Mouse (Mus musculus): ENCODE data around the gene Igfbp7. TPM values are rescaled to one million over a fixed set of nuclear protein-coding genes. Genes with fewer than 3 reads are reported as not detected.

The Igfbp7 gene
- polyA plus RNA-seq, 1 experiment from 2014 or later = 63.4 TPM

DNA sequence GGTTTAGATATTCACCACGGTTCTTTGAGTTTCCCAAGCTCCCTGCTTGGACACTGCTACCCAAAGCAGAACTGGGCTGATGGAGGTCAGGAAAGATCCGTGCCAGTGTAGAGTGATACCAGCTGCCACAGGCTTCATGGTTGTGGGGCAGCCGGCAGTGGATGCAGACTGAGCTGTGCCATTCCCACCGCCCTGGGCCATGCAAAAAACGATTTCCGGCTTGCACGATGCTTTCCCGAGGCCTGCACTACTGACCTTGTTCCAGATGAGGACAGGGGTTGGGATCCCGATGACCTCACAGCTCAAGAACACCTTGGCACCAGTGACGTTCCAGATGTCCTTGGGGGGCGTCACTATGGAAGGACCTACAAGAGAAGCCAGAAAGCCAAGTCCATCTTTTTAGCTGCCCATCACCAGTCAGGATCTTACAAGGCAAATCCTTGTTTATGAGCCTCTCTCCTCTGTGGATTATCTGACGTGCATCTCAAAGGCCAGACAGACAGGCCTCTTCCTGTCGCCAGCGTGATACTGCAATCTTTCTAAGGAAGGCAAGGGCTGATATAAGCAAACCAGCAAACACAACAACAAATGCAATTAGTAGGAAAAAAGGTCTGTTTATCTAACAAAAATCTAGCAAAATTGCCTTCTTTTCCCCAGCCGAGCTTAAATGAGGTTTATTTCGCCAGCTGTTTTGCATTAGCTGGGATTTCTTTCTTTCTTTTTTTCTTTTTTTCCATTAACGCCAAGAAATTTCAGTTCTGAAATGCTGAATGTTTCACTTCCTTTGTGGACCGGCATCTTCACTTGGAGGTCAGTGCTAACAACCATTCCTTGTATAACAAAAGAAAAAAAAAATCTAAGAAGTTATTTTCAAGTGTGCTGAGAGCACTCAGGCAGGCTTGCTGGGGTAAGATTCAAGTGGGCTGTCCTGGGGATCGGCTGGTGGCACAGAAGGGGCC is 52.3 kb downstream of the Igfbp7 start:
- Histone ChIP-seq H3K27ac (no peak overlapping the region), H3K4me2 (no peak overlapping the region), H3K4me1 (peaks cover 15% of the 10 kb centered on the region), H3K4me3 (no peak overlapping the region), H3K9ac (no peak overlapping the region), H3K27me3 (replicated peaks) (0 out of 2 replicates have a peak, but pooled peaks cover 5% of the 10 kb centered on the region), H3K9me3 (no peaks in the 10 kb centered on the region), H3K36me3 (replicated peaks) (no peaks in the 10 kb centered on the region)
- ATAC-seq (replicated peaks) = no peak
- 78% methylated on average over 19 of the region's 19 CpGs for WGBS

DNA sequence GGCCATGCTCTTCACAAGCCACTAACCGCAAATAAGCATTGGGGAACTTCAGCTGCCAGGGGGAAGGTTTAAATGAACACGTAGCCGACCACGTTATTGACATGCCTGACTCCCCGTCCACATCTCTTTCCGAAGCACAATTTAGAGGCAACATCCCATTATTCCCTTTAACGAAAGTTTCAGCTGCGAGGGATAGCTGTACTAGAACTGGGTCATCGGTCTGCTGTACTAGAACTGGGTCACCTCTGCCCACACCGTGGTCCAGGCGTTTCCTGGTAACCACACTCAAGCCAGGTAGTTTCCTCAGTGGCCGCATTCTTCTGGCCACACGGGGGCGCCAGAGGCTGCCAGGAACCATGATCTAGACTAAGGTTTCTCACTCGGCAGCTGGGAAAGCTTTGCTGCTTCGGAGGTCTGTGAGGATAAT is 53.5 kb downstream of the Igfbp7 start:
- H3K36me3 ChIP-seq (replicated peaks) = peaks cover 6% of the 10 kb centered on the region; the same call in 1 of the 2 replicates
- WGBS = 3% methylated on average over 16 of the region's 16 CpGs
- no peak overlapping the region for H3K9ac ChIP-seq

DNA sequence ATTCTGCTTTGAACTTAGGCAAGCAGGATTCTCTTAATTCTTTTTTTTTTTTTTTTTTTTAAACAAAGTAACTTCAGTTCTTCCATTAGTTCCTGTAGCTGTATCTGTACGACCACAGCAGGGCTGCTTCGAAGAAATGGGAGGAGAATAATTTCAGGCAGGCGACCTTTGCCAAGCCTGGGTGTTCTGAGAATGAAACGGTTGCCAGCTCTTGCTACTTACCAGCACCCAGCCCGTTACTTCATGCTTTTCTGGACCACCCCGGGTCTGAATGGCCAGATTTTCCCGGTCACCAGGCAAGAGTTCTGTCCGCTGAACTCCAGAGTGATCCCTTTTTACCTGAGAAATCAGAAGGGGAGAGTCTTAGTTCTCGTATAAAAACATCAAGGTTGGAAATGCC is 56.1 kb downstream of the Igfbp7 start:
- Histone ChIP-seq H3K4me1 (peaks cover 5% of the 10 kb centered on the region; the same call in 1 of the 2 replicates), H3K4me2 (no peak overlapping the region), H3K36me3 (replicated peaks) (peaks cover 29% of the 10 kb centered on the region), H3K9me3 (no peaks in the 10 kb centered on the region), H3K9ac (no peak overlapping the region), H3K27me3 (replicated peaks) (no peaks in the 10 kb centered on the region), H3K4me3 (no peak overlapping the region), H3K27ac (no peak overlapping the region)
- no peak for ATAC-seq (replicated peaks)
- WGBS = 75% methylated on average over 9 of the region's 9 CpGs

More for the DNA sequence above, 53.5 kb downstream of the Igfbp7 start:
- Histone ChIP-seq H3K4me3 (peak overlapping the region; percentile 26), H3K27ac (no peak overlapping the region), H3K4me1 (peaks cover 15% of the 10 kb centered on the region), H3K9me3 (no peaks in the 10 kb centered on the region), H3K27me3 (replicated peaks) (0 out of 2 replicates have a peak, but pooled peaks cover 5% of the 10 kb centered on the region), H3K4me2 (peak overlapping the region; percentile 50)
- peak; percentile 75 for ATAC-seq (replicated peaks)

DNA sequence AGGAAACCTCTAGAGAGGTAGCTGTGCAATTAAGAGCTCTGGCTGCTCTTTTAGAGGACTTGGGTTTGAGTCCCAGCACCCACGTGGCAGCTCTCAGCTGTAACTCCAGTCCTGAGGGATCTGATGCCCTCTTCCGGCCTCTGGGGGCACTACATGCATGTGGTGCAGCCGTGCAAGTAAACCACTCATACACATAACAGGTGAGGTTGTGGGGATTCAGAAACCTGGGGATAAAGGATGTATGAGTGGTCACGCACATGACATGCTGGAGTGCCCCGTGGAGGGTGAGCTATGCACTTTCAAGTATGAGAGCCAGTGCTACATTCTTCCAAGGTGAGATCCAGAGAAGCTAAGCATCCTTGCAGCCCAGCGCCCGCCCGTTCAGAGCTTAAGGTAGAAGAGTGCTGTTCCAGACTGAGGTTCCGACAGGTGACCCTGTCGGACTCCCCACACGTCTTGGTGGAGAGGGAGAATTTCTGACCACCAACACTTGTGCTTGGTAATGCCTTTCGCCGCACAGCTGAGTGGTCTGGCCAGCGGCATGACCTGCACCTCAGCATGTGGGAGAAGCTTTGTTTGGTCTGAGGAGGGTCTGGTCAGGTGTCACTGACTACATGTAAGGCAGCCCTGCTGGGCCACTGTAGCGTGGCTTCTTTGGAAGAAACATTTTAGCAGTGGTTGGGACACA is 57.7 kb downstream of the Igfbp7 start:
- WGBS = 95% methylated on average over 15 of the region's 15 CpGs
- H3K36me3 ChIP-seq (replicated peaks) = peaks cover 34% of the 10 kb centered on the region
- no peak overlapping the region for H3K9ac ChIP-seq
- H3K4me1 ChIP-seq = peaks cover 5% of the 10 kb centered on the region; the same call in 1 of the 2 replicates
- no peaks in the 10 kb centered on the region for H3K27me3 ChIP-seq (replicated peaks)
- no peaks in the 10 kb centered on the region for H3K9me3 ChIP-seq
- no peak overlapping the region for H3K4me3 ChIP-seq
- no peak for ATAC-seq (replicated peaks)
- no peak overlapping the region for H3K27ac ChIP-seq
- H3K4me2 ChIP-seq = no peak overlapping the region

DNA sequence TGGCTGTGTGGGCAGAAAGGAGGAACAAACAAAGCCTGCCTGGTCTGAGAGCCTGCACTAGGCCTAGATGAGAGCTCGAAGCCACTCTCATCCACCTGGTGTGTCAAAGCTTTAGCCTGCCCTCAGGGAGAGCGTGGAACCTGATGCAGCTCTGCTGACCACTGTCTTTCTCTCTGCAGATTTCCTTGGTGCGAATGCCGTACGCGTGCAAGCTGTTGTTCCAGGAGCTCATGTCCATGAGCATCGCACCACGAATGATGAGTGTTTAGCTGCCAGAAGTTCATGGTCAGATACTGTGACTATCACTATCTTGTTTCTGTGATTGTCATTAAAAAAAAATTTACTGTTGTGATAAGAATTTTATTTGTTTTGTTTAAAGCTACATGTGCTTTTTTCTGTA is 58.9 kb downstream of the Igfbp7 start:
- peaks cover 42% of the 10 kb centered on the region for H3K36me3 ChIP-seq (replicated peaks)
- H3K4me1 ChIP-seq = no peaks in the 10 kb centered on the region
- no peak overlapping the region for H3K4me3 ChIP-seq
- H3K9me3 ChIP-seq = no peaks in the 10 kb centered on the region
- H3K27me3 ChIP-seq (replicated peaks) = no peaks in the 10 kb centered on the region
- 96% methylated on average over 8 of the region's 8 CpGs for WGBS
- H3K9ac ChIP-seq = no peak overlapping the region
- H3K4me2 ChIP-seq = no peak overlapping the region
- H3K27ac ChIP-seq = no peak overlapping the region
- no peak for ATAC-seq (replicated peaks)

DNA sequence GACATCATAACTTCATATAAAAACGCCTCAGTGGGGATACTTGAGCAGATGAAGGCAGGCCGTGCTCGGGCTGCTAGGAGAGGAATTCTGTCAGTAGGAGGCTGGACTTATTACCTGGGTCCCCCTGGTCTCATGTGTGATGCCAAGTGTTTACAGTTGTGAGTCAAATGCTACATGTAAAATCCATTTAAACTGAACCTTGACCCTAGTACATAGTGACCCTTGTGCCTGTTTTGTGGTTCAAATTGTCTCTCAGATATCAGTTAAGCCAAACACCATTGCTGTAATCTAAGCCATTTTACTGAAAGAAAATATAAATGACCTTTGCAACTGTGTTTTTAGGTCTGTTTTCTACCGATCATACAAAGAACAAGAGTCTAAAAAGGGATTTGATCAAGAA is 67.8 kb downstream of the Igfbp7 start:
- Histone ChIP-seq H3K4me1 (no peaks in the 10 kb centered on the region), H3K9me3 (no peaks in the 10 kb centered on the region), H3K36me3 (replicated peaks) (peaks cover 57% of the 10 kb centered on the region), H3K4me3 (no peak overlapping the region), H3K27ac (no peak overlapping the region), H3K27me3 (replicated peaks) (no peaks in the 10 kb centered on the region), H3K4me2 (no peak overlapping the region), H3K9ac (no peak overlapping the region)
- WGBS = 93% methylated on average over 4 of the region's 4 CpGs
- ATAC-seq (replicated peaks) = no peak

DNA sequence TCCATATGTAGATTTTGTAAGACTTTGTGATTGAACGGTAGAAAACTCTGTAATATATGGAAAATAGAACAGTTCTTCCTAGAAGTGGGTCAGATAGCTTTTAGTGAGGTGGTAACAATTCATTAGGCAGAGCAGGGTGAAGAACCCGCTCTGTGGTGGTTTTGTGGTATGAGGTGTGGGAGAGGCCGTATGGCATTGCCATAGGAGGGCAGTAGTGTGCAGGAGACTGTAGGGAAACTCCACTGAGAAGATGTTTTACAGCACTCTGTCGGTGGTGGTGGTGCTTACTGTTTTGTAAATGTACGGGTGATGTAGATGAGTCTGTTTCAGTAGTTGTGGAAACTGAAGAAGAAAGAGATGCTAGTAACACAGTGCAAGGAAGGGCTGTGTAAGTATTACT is 77.7 kb downstream of the Igfbp7 start:
- no peaks in the 10 kb centered on the region for H3K4me1 ChIP-seq
- H3K4me2 ChIP-seq = no peak overlapping the region
- H3K9me3 ChIP-seq = no peaks in the 10 kb centered on the region
- no peak overlapping the region for H3K4me3 ChIP-seq
- ATAC-seq (replicated peaks) = no peak
- H3K36me3 ChIP-seq (replicated peaks) = peaks cover 69% of the 10 kb centered on the region
- no peaks in the 10 kb centered on the region for H3K27me3 ChIP-seq (replicated peaks)
- WGBS = 77% methylated on average over 5 of the region's 5 CpGs
- no peak overlapping the region for H3K27ac ChIP-seq
- H3K9ac ChIP-seq = no peak overlapping the region

DNA sequence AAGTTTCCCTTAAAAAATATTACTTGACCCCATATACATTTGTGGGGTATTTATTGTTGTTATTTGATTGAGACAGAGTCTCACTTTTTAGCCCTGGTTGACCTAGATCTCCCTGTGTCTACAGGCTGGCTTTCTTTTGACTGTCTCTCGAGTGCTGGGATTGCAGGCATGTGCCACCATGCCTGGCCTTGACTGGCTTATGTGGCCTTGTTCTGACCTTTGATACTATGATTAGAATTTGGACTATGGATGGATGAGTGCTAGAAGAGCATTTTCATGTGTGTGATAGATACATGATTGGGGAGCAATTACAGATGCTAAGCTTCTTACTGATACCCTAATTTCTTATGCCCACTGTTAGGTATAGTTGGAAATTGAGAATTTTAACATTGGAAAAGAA is 82.9 kb downstream of the Igfbp7 start:
- H3K4me3 ChIP-seq = no peak overlapping the region
- H3K4me2 ChIP-seq = no peak overlapping the region
- no peak overlapping the region for H3K9ac ChIP-seq
- no peaks in the 10 kb centered on the region for H3K27me3 ChIP-seq (replicated peaks)
- no peaks in the 10 kb centered on the region for H3K9me3 ChIP-seq
- no peaks in the 10 kb centered on the region for H3K4me1 ChIP-seq
- peaks cover 70% of the 10 kb centered on the region for H3K36me3 ChIP-seq (replicated peaks)
- no peak overlapping the region for H3K27ac ChIP-seq
- no peak for ATAC-seq (replicated peaks)
- 76% methylated on average over 1 of the region's 1 CpGs for WGBS

DNA sequence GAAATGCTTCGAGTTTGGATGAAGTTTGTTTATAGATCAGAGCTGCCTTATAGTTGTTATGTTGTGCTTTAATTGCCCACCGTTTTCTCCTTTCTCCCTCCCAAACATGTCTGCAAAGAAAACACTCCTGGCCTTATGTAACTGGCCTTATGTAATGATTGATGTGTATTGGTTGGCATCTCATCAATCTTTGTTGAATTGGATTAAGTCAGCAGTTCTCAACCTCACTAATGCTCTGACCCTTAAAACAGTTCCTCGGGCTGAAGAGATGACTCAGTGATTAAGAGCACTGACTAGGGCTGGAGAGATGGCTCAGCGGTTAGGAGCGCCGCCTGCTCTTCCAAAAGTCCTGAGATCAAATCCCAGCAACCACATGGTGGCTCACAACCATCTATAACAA is 92.9 kb downstream of the Igfbp7 start:
- no peak overlapping the region for H3K4me3 ChIP-seq
- no peak overlapping the region for H3K9ac ChIP-seq
- H3K27ac ChIP-seq = no peak overlapping the region
- H3K4me2 ChIP-seq = no peak overlapping the region
- peaks cover 15% of the 10 kb centered on the region for H3K4me1 ChIP-seq
- WGBS = 95% methylated on average over 6 of the region's 6 CpGs
- ATAC-seq (replicated peaks) = no peak
- no peaks in the 10 kb centered on the region for H3K9me3 ChIP-seq
- H3K27me3 ChIP-seq (replicated peaks) = no peaks in the 10 kb centered on the region
- H3K36me3 ChIP-seq (replicated peaks) = peaks cover 38% of the 10 kb centered on the region

DNA sequence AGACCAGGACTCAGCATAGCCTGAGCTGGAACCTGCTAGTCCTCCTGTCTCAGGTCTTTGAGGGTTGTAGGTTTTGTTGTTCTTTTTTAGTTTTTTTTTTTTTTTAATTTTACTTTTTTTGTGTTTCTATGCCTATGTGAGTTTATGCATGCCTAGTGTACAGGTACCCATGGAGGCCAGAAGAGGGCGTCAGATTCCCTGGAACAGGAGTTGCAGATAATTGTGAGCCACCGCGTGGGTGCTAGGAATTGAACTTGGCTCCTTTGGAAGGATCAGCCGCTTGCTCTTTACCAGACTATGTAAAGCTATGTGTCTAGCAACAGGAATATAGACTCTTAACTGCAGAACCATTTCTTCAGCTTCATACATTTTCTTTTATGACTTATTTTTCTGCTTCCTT is 93.6 kb downstream of the Igfbp7 start:
- no peaks in the 10 kb centered on the region for H3K9me3 ChIP-seq
- 94% methylated on average over 4 of the region's 4 CpGs for WGBS
- no peak for ATAC-seq (replicated peaks)
- no peaks in the 10 kb centered on the region for H3K27me3 ChIP-seq (replicated peaks)
- H3K4me2 ChIP-seq = no peak overlapping the region
- no peak overlapping the region for H3K9ac ChIP-seq
- peaks cover 15% of the 10 kb centered on the region for H3K4me1 ChIP-seq
- no peak overlapping the region for H3K27ac ChIP-seq
- peaks cover 33% of the 10 kb centered on the region; the same call in 1 of the 2 replicates for H3K36me3 ChIP-seq (replicated peaks)
- no peak overlapping the region for H3K4me3 ChIP-seq

DNA sequence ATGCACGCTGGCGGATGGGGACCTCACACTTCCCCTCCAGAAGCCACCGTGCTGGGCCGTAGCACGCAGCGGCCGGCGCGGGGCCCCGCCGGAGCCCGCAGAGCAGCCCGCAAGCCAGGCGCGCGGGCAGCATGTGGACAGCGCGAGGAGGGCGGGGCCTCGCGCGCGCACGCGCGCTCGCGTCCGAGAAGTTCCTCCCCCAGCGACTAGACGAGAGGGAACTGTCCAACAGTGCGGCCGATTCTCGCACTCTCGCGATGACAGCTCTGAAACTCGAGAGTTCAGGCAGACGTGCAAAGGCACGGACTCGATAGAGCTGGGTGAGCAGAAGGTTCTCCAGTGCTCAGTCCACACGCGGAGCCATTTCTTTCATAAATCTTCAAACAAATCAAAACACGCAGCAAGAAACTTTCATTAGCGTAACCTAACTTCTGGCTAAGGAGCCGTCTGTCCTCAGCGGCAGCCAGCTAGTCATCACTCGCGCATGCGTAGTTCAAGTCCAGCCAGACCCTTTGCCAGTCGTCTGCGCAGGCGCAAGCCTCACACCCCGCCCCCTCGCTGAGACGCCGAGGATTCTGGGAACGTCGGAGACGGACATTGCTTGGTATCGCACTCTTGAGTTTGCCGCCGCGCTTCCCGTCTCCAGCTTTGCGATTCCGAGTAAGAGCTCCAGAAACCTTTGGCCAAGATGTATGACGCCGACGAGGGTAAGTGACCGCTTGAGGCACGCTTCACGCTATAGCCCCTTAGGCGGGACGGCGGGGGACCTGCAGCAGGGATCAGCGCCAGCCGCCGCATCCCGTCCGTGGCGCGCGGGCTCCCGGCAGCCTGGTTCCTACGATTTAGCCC is 97.7 kb downstream of the Igfbp7 start, which contains the start of the genes Noa1 and Polr2b:
TSS of gene Noa1 (minus strand) at position 161 of the 849 bp plus-strand sequence.
TSS of gene Polr2b (plus strand) at position 224 of the 849 bp plus-strand sequence.
- no peaks in the 10 kb centered on the region for H3K9me3 ChIP-seq
- under 1% methylated on average over 85 of the region's 85 CpGs for WGBS
- H3K27ac ChIP-seq = peak within 1 kb of the TSS; percentile 94
- no peaks in the 10 kb centered on the region for H3K27me3 ChIP-seq (replicated peaks)
- ATAC-seq (replicated peaks) = peak; percentile 96
- H3K4me2 ChIP-seq = peak within 1 kb of the TSS; percentile 96
- peak within 1 kb of the TSS; percentile 99 for H3K4me3 ChIP-seq
- H3K9ac ChIP-seq = peak within 1 kb of the TSS; percentile 74
- peaks cover 31% of the 10 kb centered on the region for H3K4me1 ChIP-seq
- peaks cover 28% of the 10 kb centered on the region; the same call in 1 of the 2 replicates for H3K36me3 ChIP-seq (replicated peaks)

All from midbrain, embryonic 15.5 days (tissue).